Mouse (Mus musculus) MEL (cell line): ENCODE measurements around the gene Kcnip2. TPM values are rescaled to one million over a fixed set of nuclear protein-coding genes. Genes with fewer than 3 reads are reported as not detected.

Experiments
- DNase-seq: peaks from one replicate; pipeline ENCODE4 v3.0.0; 2011; ENCODE audit warnings: low read depth, low spot score
- H3K27ac ChIP-seq: 2 replicates; pipeline ENCODE4 v1.5.1; 2012; ENCODE audit warnings: low read depth, mild to moderate bottlenecking, control low read depth, low read length, moderate library complexity; ENCODE audit not compliant: control insufficient read depth
- H3K27me3 ChIP-seq, 2 experiments: fragments of 150-350 bp in 1 of 2; sonication (generic) in 1 of 2; 2 replicates each; pipeline ENCODE4 v1.6.1; 2012; ENCODE audit warnings: low read length in 2 of 2, mild to moderate bottlenecking in 2 of 2, improper control_type of control experiment in 1 of 2, moderate library complexity in 1 of 2; ENCODE audit not compliant: insufficient read depth in 2 of 2, control insufficient read depth in 1 of 2
- H3K36me3 ChIP-seq, 2 experiments: 2 replicates each; pipeline ENCODE4 v1.6.1; 2012 to 2014; ENCODE audit warnings: low read length in 2 of 2, improper control_type of control experiment in 1 of 2, inconsistent platforms in 1 of 2, mild to moderate bottlenecking in 1 of 2; ENCODE audit not compliant: insufficient read depth in 2 of 2, control insufficient read depth in 1 of 2
- H3K4me1 ChIP-seq, 2 experiments: fragments of 150-350 bp in 1 of 2; sonication (generic) in 1 of 2; 2 replicates each; pipeline ENCODE4 v1.6.1; 2012; ENCODE audit warnings: low read length in 2 of 2, improper control_type of control experiment in 1 of 2, mild to moderate bottlenecking in 1 of 2; ENCODE audit not compliant: insufficient read depth in 2 of 2, control insufficient read depth in 1 of 2
- H3K4me3 ChIP-seq, 2 experiments: fragments of 150-350 bp in 1 of 2; sonication (generic) in 1 of 2; 2 replicates each; pipeline ENCODE4 v1.5.1; 2012; ENCODE audit warnings: low read depth in 2 of 2, low read length in 2 of 2, mild to moderate bottlenecking in 2 of 2, moderate library complexity in 2 of 2, control low read depth in 1 of 2, improper control_type of control experiment in 1 of 2; ENCODE audit not compliant: control insufficient read depth in 1 of 2, insufficient read depth in 1 of 2
- H3K79me2 ChIP-seq: 2 replicates; pipeline ENCODE4 v1.6.1; 2012; ENCODE audit warnings: mild to moderate bottlenecking, low read length, moderate library complexity; ENCODE audit not compliant: control insufficient read depth, poor library complexity, insufficient read depth
- H3K9ac ChIP-seq: 2 replicates; pipeline ENCODE4 v1.6.1; 2012; ENCODE audit warnings: low read depth, mild to moderate bottlenecking, control low read depth, low read length, moderate library complexity; ENCODE audit not compliant: control insufficient read depth, poor library complexity, severe bottlenecking
- H3K9me3 ChIP-seq: fragments of 150-350 bp; sonication (generic); replicated peaks from 2 replicates; pipeline ENCODE4 v1.6.1; 2012; ENCODE audit warnings: mild to moderate bottlenecking, low read length, improper control_type of control experiment, moderate library complexity; ENCODE audit not compliant: insufficient read depth
- ETS1 ChIP-seq: IDR thresholded peaks from 2 replicates; pipeline ENCODE4 v1.6.1; 2012; ENCODE audit warnings: low read depth, mild to moderate bottlenecking, inconsistent platforms, low read length, improper control_type of control experiment, moderate library complexity
- NELFE ChIP-seq: IDR thresholded peaks from 2 replicates; pipeline ENCODE4 v1.6.1; 2011; ENCODE audit warnings: low read depth, low read length, improper control_type of control experiment
- POLR2A ChIP-seq, 2 experiments: IDR thresholded peaks; 2 replicates each; pipeline ENCODE4 v1.6.1; 2011 to 2012; ENCODE audit warnings: low read length in 2 of 2, mild to moderate bottlenecking in 2 of 2, control low read depth in 1 of 2, improper control_type of control experiment in 1 of 2, low read depth in 1 of 2, moderate library complexity in 1 of 2; ENCODE audit not compliant: control insufficient read depth in 1 of 2, insufficient read depth in 1 of 2, poor library complexity in 1 of 2
- POLR2AphosphoS2 ChIP-seq: IDR thresholded peaks from 2 replicates; pipeline ENCODE4 v1.6.1; 2011; ENCODE audit warnings: low read length, improper control_type of control experiment
- RAD21 ChIP-seq: IDR thresholded peaks from 2 replicates; pipeline ENCODE4 v1.6.1; 2011; ENCODE audit warnings: mild to moderate bottlenecking, low read depth, low read length, improper control_type of control experiment
- TAL1 ChIP-seq: IDR thresholded peaks from 2 replicates; pipeline ENCODE4 v1.6.1; 2012; ENCODE audit warnings: mild to moderate bottlenecking, inconsistent platforms, low read length, moderate library complexity, mixed read lengths
- UBTF ChIP-seq: IDR thresholded peaks from 2 replicates; pipeline ENCODE4 v1.6.1; 2012; ENCODE audit warnings: low read depth, mild to moderate bottlenecking, inconsistent platforms, low read length, improper control_type of control experiment, moderate library complexity, borderline replicate concordance; ENCODE audit not compliant: insufficient read depth
- polyA plus RNA-seq, 2 experiments: library from polyadenylated mRNA; stranded (reverse) in 1 of 2; unstranded in 1 of 2; fragments of >175 nt in 1 of 2; fragments of >200 nt in 1 of 2; gene quantifications; 2 replicates each; pipeline versions ENCODE4 v1.2.1 to v1.2.4; 2012; ENCODE audit warnings: low replicate concordance in 2 of 2, low read depth in 1 of 2; ENCODE audit not compliant: insufficient read length in 2 of 2, insufficient read depth in 1 of 2, missing spikeins in 1 of 2
- total RNA-seq: library from RNA; depleted of rRNA; stranded (reverse); fragments of 300-350 nt; gene quantifications from 2 replicates; pipeline ENCODE4 v1.2.3, GENCODE M21; 2012; rRNA removed

Kcnip2 gene
- total and polyA plus RNA-seq, 3 experiments = 0.14 TPM; not detected in 2

DNA sequence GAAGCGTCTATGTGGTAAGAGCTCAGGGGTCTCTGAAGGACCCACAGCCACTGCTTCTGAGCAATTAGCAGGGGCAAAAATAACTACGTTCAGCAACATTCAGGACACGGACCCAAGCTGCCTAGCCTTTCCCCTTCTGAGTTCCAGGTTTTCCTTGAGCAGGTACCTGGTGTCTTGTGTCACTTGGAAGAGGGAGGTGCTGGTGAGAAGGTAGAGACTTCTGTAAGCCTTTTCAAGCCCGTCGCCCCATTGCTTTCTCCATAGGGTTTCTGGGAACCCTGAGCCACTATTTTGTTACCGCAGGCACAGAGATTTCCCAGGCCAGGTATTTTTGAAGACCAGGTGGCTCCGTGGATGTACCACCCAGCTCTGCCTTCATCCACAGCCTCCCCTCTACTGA is 72.2 kb downstream of the Kcnip2 start:
- Histone ChIP-seq H3K4me1 (peaks cover 0 to 5% of the 10 kb centered on the region in 2 experiments; a peak in 1 of 4 replicates), H3K27ac (no peak overlapping the region), H3K36me3 (peaks cover 0 to 6% of the 10 kb centered on the region in 2 experiments; a peak in 2 of 4 replicates), H3K4me3 (no peak overlapping the region), H3K27me3 (no peaks in the 10 kb centered on the region; a peak in 1 of 4 replicates), H3K9me3 (no peaks in the 10 kb centered on the region), H3K9ac (no peak overlapping the region), H3K79me2 (peaks cover 7% of the 10 kb centered on the region)
- TF ChIP-seq UBTF (no peak), POLR2AphosphoS2 (no peak), ETS1 (no peak), POLR2A (IDR thresholded peaks at IDR 0.05; ENCODE audit: control insufficient read depth in 1 of 2, insufficient read depth in 1 of 2, low read depth in 1 of 2, low read length in 2 of 2, poor library complexity in 1 of 2) (no peak), NELFE (no peak), RAD21 (no peak)
- no peak for DNase-seq

DNA sequence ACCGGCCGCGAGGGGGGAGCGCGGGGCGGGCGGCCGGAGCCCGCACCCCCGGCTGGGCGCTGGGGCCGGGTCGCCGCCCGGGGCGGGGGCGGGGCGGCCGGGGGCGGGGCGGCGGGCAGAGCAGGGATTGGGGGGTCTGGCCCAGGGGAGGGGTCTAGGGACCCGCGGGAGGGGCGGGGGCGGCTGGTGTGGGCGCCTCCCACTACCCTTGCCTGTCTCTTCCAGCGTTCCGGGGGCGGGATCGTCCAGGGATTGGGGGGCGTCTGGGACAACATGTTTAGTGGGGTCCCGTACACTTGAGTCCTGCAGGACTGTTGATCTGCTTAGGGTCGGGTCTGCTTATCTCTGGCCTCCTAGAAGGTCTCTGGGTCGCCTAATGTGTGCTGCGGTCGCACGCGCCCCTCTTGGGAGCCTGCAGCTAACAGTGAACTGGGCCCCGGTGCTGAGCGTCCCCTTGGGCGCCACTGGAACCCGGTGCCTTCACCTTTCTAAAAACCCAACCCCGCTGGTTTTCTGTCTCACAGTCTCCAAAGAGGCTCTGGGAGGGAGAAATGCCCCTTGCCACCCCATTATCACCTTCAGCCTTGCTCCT is 72.8 kb downstream of the Kcnip2 start:
- H3K27ac ChIP-seq = no peak overlapping the region
- no peak overlapping the region for H3K4me3 ChIP-seq
- no peak overlapping the region for H3K9ac ChIP-seq
- H3K36me3 ChIP-seq = peaks cover 0 to 3% of the 10 kb centered on the region in 2 experiments; a peak in 2 of 4 replicates
- no peak for DNase-seq
- H3K27me3 ChIP-seq = no peaks in the 10 kb centered on the region; a peak in 1 of 4 replicates
- peaks cover 2% of the 10 kb centered on the region; the same call in 1 of the 2 replicates for H3K79me2 ChIP-seq
- no peak for TF ChIP-seq POLR2AphosphoS2
- peaks cover 0 to 1% of the 10 kb centered on the region in 2 experiments; a peak in 1 of 4 replicates for H3K4me1 ChIP-seq
- no peaks in the 10 kb centered on the region for H3K9me3 ChIP-seq

DNA sequence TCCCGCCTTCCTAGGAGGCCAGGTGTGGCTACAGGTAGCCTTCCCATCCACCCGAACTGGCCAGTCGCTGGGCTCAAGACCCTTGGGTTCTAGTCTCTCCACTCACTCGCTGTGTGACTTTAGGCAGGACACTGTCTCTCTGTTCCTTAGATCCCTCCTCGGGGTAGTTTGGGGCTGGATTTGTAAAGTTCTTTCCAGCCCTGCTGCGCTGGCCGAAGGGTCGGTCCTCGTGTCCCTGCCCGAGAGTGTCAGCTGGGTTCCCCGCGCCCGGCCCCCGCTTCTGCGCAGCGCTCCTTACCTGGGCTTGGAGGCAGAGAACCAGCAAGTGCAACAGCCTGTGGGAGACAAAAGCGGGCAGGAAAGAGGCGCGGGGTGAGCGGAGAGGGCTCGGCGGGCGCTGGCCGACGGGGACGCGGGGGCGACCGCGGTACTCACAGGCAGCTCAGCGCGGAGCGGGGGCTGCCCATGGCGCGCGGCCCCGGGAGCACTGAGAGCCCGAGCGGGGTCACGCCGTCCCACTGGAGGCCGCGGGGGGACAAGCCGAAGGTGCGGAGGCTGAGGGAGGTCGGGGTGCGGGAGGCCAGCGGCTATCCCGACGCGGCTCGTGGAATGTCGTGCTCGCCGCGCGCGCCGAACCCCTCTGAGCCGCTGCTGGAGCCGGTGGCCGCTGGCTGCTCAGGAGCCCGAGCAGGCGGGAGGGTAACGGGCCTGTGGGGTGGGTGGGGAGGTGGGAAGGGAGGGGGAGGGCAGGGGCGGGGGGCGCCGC is 73.5 kb downstream of the Kcnip2 start, which contains the start of gene Fgf8:
Gene Fgf8, minus strand, starts transcription at position 698 of the 766 bp plus-strand sequence.
- Histone ChIP-seq H3K4me1 (0 out of 4 replicates have a peak, but pooled peaks cover 0 to under 1% of the 10 kb centered on the region in 2 experiments), H3K4me3 (no peak within 1 kb of the TSS), H3K27ac (no peak within 1 kb of the TSS), H3K27me3 (peaks cover 0 to 2% of the 10 kb centered on the region in 2 experiments; a peak in 1 of 4 replicates), H3K79me2 (no peaks in the 10 kb centered on the region), H3K9ac (no peak within 1 kb of the TSS), H3K36me3 (no peaks in the 10 kb centered on the region), H3K9me3 (no peaks in the 10 kb centered on the region)
- TF ChIP-seq POLR2A (IDR thresholded peaks at IDR 0.05; ENCODE audit: control insufficient read depth in 1 of 2, insufficient read depth in 1 of 2, low read depth in 1 of 2, low read length in 2 of 2, poor library complexity in 1 of 2) = 0 out of 4 replicates have a peak, but pooled peaks of 1 of the 2 experiments have one; percentile 7
- TF ChIP-seq TAL1 = no peak
- no peak for DNase-seq

Other genes starting within 250 kb of the Kcnip2 start
- 9.4 and 12.4 TPM in 2 replicates for gene Fbxw4, start 155.7 kb downstream of the Kcnip2 start, total RNA-seq
- gene Fbxw4, start 155.7 kb downstream of the Kcnip2 start, polyA plus RNA-seq = 10 to 100 TPM in 1 of 2 experiments, not detected in 1; 45.3 TPM
- gene Fgf8, start 73.1 kb downstream of the Kcnip2 start, total RNA-seq = not detected in 2 replicates
- not detected for gene Fgf8, start 73.1 kb downstream of the Kcnip2 start, polyA plus RNA-seq
- gene Npm3, start 66.5 kb downstream of the Kcnip2 start, total RNA-seq = 417 and 426 TPM in 2 replicates
- gene Npm3, start 66.5 kb downstream of the Kcnip2 start, polyA plus RNA-seq = 100 to 1,000 TPM in 1 of 2 experiments, not detected in 1; 602 TPM
- 54.4 and 64.2 TPM in 2 replicates for gene Mgea5, start 32.2 kb downstream of the Kcnip2 start, total RNA-seq
- gene Mgea5, start 32.2 kb downstream of the Kcnip2 start, polyA plus RNA-seq = 10 to 100 TPM in 1 of 2 experiments, not detected in 1; 67.0 TPM
- gene Armh3, start 182.4 kb upstream of the Kcnip2 start, total RNA-seq = 4.1 TPM in 2 replicates
- 10 to 100 TPM in 1 of 2 experiments, not detected in 1; 10.8 TPM for gene Armh3, start 182.4 kb upstream of the Kcnip2 start, polyA plus RNA-seq
- 11.4 and 11.5 TPM in 2 replicates for gene Hps6, start 187.4 kb upstream of the Kcnip2 start, total RNA-seq
- 10 to 100 TPM in 1 of 2 experiments, not detected in 1; 13.2 TPM for gene Hps6, start 187.4 kb upstream of the Kcnip2 start, polyA plus RNA-seq
- 39.3 and 41.9 TPM in 2 replicates for gene Pprc1, start 228.8 kb upstream of the Kcnip2 start, total RNA-seq
- gene Pprc1, start 228.8 kb upstream of the Kcnip2 start, polyA plus RNA-seq = 100 to 1,000 TPM in 1 of 2 experiments, 10 to 100 TPM in 1; 27.8 to 135 TPM
- 299 and 357 TPM in 2 replicates for gene Ldb1, start 229.2 kb upstream of the Kcnip2 start, total RNA-seq
- 100 to 1,000 TPM; 632 to 842 TPM for gene Ldb1, start 229.2 kb upstream of the Kcnip2 start, polyA plus RNA-seq